Mouse (Mus musculus) Patski (cell line): Measurements from ENCODE around the gene Ppp1r27. TPM values are rescaled to one million over a fixed set of nuclear protein-coding genes. Genes with fewer than 3 reads are reported as not detected.

ENCODE experiments used
- ATAC-seq: fragments of 100-300 bp; one replicate; pipeline ENCODE4 v1.8.0; 2021
- CTCF ChIA-PET: fragments of 350-600 bp; sonication (Branson Sonifier 250); formaldehyde crosslinking; loops from one replicate; lab custom pipeline; 2022; ENCODE audit warnings: inconsistent platforms; lab: Charles Lee
- POLR2A ChIA-PET: fragments of 350-600 bp; sonication (Branson Sonifier 250); formaldehyde crosslinking; loops from one replicate; lab custom pipeline; 2022; ENCODE audit warnings: antibody characterized with exemption, inconsistent platforms; lab: Charles Lee
- DNase-seq: peaks from one replicate; pipeline ENCODE4 v3.0.0-alpha.2; 2011; ENCODE audit warnings: low read depth, low spot score
- H3K27me3 ChIP-seq: fragments of 371-371 bp; one replicate; pipeline ENCODE4 v1.5.1; 2021
- CTCF ChIP-seq: fragments of 100-300 bp; IDR thresholded peaks from one replicate; pipeline ENCODE4 v1.5.1; 2021
- in situ Hi-C: fragments of 300-500 bp; cut with MboI; formaldehyde crosslinking; loops from 3 replicates; pipeline ENCODE4 v1.11.1; 2018; ENCODE audit warnings: low pct_unique_long_range_greater_than_20kb, mixed read lengths
- polyA plus RNA-seq: library from polyadenylated mRNA; unstranded; gene quantifications from one replicate; pipeline ENCODE4 v1.2.3, GENCODE M21; 2021

Ppp1r27 gene
- polyA plus RNA-seq, 1 experiment from 2014 or later, result not detected

- no peaks in the 10 kb centered on the region for H3K27me3 ChIP-seq
- ChIA-PET POLR2A (interaction anchor here (0.5 to 1.1 kb wide), 4 partner anchors 21 to 121 kb away, joined by 3 to 4 read pairs (median 3); no protein-coding TSS in a partner anchor), CTCF (interaction anchor here (1.1 to 2.1 kb wide), 3 partner anchors 16 to 67 kb away, joined by 3 to 4 read pairs (median 4); no protein-coding TSS in a partner anchor)
- no peak for ATAC-seq
- in situ Hi-C loops, result no loop called here
- no peak for TF ChIP-seq CTCF
- no peak for DNase-seq
Observed at GRCm38 (mm10) chr11:120510375-120511030, 40.4 kb downstream of the Ppp1r27 start.

GRCm38 (mm10) chr11:120509940-120510339 is 41.0 kb downstream of the Ppp1r27 start:
- ATAC-seq (no peak), DNase-seq (no peak)
- in situ Hi-C loops, result no loop called here
- ChIA-PET POLR2A (interaction anchor here (0.5 to 1.1 kb wide), 3 partner anchors 20 to 122 kb away, joined by 3 to 4 read pairs (median 3); no protein-coding TSS in a partner anchor), CTCF (interaction anchor here (1.1 to 2.1 kb wide), 2 partner anchors 16 to 67 kb away, joined by 3 to 4 read pairs; no protein-coding TSS in a partner anchor)
- no peak for TF ChIP-seq CTCF
- no peaks in the 10 kb centered on the region for H3K27me3 ChIP-seq

- no peaks in the 10 kb centered on the region for H3K27me3 ChIP-seq
- TF ChIP-seq CTCF, result no peak
- in situ Hi-C loops, result no loop called here
- POLR2A ChIA-PET, result interaction anchor here (1.1 kb wide), 1 partner anchor 17 kb away, joined by 4 read pairs; the partner anchor contains the start of gene Slc25a10
- CTCF ChIA-PET, result interaction anchor here (0.9 to 4.2 kb wide), 3 partner anchors 17 to 150 kb away, joined by 3 to 26 read pairs (median 4); partner anchors contain the start of genes P4hb and Slc25a10
- ATAC-seq (no peak), DNase-seq (no peak)
Observed at GRCm38 (mm10) chr11:120508290-120508870, 42.6 kb downstream of the Ppp1r27 start.

GRCm38 (mm10) chr11:120507611-120508289 is 43.2 kb downstream of the Ppp1r27 start:
- TF ChIP-seq CTCF, result no peak
- no peak for DNase-seq
- no peak for ATAC-seq
- no peaks in the 10 kb centered on the region for H3K27me3 ChIP-seq
- ChIA-PET CTCF (interaction anchor here (0.9 to 4.2 kb wide), 3 partner anchors 17 to 151 kb away, joined by 3 to 26 read pairs (median 4); partner anchors contain the start of genes P4hb and Slc25a10), POLR2A (interaction anchor here (1.1 kb wide), 1 partner anchor 17 kb away, joined by 4 read pairs; the partner anchor contains the start of gene Slc25a10)
- in situ Hi-C loops, result no loop called here

GRCm38 (mm10) chr11:120506899-120507298 is 44.0 kb downstream of the Ppp1r27 start:
- POLR2A ChIA-PET, result no interaction called here
- TF ChIP-seq CTCF, result no peak
- CTCF ChIA-PET, result interaction anchor here (1.1 to 4.2 kb wide), 3 partner anchors 8 to 16 kb away, joined by 3 to 26 read pairs (median 3); partner anchors contain the start of gene Slc25a10
- DNase-seq, result no peak
- no peak for ATAC-seq
- in situ Hi-C loops, result no loop called here
- no peaks in the 10 kb centered on the region for H3K27me3 ChIP-seq

- DNase-seq (no peak), ATAC-seq (no peak)
- ChIA-PET CTCF (interaction anchor here (1.1 to 4.2 kb wide), 2 partner anchors 10 to 15 kb away, joined by 3 to 26 read pairs; partner anchors contain the start of gene Slc25a10), POLR2A (no interaction called here)
- TF ChIP-seq CTCF, result no peak
- H3K27me3 ChIP-seq, result no peaks in the 10 kb centered on the region
- in situ Hi-C loops, result no loop called here
Observed at GRCm38 (mm10) chr11:120505661-120506060, 45.3 kb downstream of the Ppp1r27 start.

- H3K27me3 ChIP-seq, result no peaks in the 10 kb centered on the region
- POLR2A ChIA-PET, result interaction anchor here (0.6 to 1.8 kb wide), 2 partner anchors 10 to 13 kb away, joined by 3 to 4 read pairs; partner anchors contain the start of gene Slc25a10
- ATAC-seq (no peak), DNase-seq (no peak)
- TF ChIP-seq CTCF, result no peak
- CTCF ChIA-PET, result interaction anchor here (1.9 kb wide), 1 partner anchor 12 kb away, joined by 8 read pairs; no protein-coding TSS in a partner anchor
- in situ Hi-C loops, result no loop called here
Observed at GRCm38 (mm10) chr11:120501701-120502100, 49.2 kb downstream of the Ppp1r27 start.

- DNase-seq (no peak), ATAC-seq (no peak)
- no peak for TF ChIP-seq CTCF
- no peaks in the 10 kb centered on the region for H3K27me3 ChIP-seq
- POLR2A ChIA-PET, result interaction anchor here (0.6 to 1.8 kb wide), 2 partner anchors 9 to 14 kb away, joined by 3 to 4 read pairs; partner anchors contain the start of gene Slc25a10
- CTCF ChIA-PET, result interaction anchor here (1.2 kb wide), 1 partner anchor 11 kb away, joined by 3 read pairs; no protein-coding TSS in a partner anchor
- in situ Hi-C loops, result no loop called here
Observed at GRCm38 (mm10) chr11:120501018-120501417, 49.9 kb downstream of the Ppp1r27 start.

GRCm38 (mm10) chr11:120500357-120500756 is 50.6 kb downstream of the Ppp1r27 start:
- no peak for TF ChIP-seq CTCF
- DNase-seq (no peak), ATAC-seq (no peak)
- no peaks in the 10 kb centered on the region for H3K27me3 ChIP-seq
- ChIA-PET CTCF (interaction anchor here (1.2 kb wide), 1 partner anchor 11 kb away, joined by 3 read pairs; no protein-coding TSS in a partner anchor), POLR2A (interaction anchor here (0.6 to 1.8 kb wide), 2 partner anchors 8 to 297 kb away, joined by 3 to 4 read pairs; partner anchors contain the start of gene Slc25a10)
- in situ Hi-C loops, result no loop called here

Other genes starting within 250 kb of the Ppp1r27 start
- 2,862 TPM for gene Actg1, start 202.6 kb downstream of the Ppp1r27 start, polyA plus RNA-seq
- gene Fscn2, start 189.6 kb downstream of the Ppp1r27 start, polyA plus RNA-seq, result 0.23 TPM
- 15.1 TPM for gene Faap100, start 172.4 kb downstream of the Ppp1r27 start, polyA plus RNA-seq
- 69.2 TPM for gene Nploc4, start 113.4 kb downstream of the Ppp1r27 start, polyA plus RNA-seq
- not detected for gene Tspan10, start 108.5 kb downstream of the Ppp1r27 start, polyA plus RNA-seq
- gene Pde6g, start 97.6 kb downstream of the Ppp1r27 start, polyA plus RNA-seq, result 0.24 TPM
- gene Oxld1, start 93.1 kb downstream of the Ppp1r27 start, polyA plus RNA-seq, result 14.4 TPM
- 25.6 TPM for gene Ccdc137, start 93.0 kb downstream of the Ppp1r27 start, polyA plus RNA-seq
- gene Arl16, start 83.5 kb downstream of the Ppp1r27 start, polyA plus RNA-seq, result 36.3 TPM
- 172 TPM for gene Mrpl12, start 66.5 kb downstream of the Ppp1r27 start, polyA plus RNA-seq
- 41.2 TPM for gene Slc25a10, start 59.3 kb downstream of the Ppp1r27 start, polyA plus RNA-seq
- gene Gcgr, start 20.4 kb downstream of the Ppp1r27 start, polyA plus RNA-seq, result not detected
- 78.0 TPM for gene Mcrip1, start 1.4 kb downstream of the Ppp1r27 start, polyA plus RNA-seq
- gene P4hb, start 22.1 kb upstream of the Ppp1r27 start, polyA plus RNA-seq, result 661 TPM
- gene Arhgdia, start 30.5 kb upstream of the Ppp1r27 start, polyA plus RNA-seq, result 439 TPM
- 118 TPM for gene Alyref, start 47.2 kb upstream of the Ppp1r27 start, polyA plus RNA-seq
- 82.8 TPM for gene Anapc11, start 47.3 kb upstream of the Ppp1r27 start, polyA plus RNA-seq
- 0.59 TPM for gene Npb, start 57.3 kb upstream of the Ppp1r27 start, polyA plus RNA-seq
- 108 TPM for gene Pcyt2, start 66.8 kb upstream of the Ppp1r27 start, polyA plus RNA-seq
- 30.1 TPM for gene Sirt7, start 74.1 kb upstream of the Ppp1r27 start, polyA plus RNA-seq
- gene Mafg, start 82.5 kb upstream of the Ppp1r27 start, polyA plus RNA-seq, result 54.6 TPM
- 6.7 TPM for gene Pycr1, start 92.6 kb upstream of the Ppp1r27 start, polyA plus RNA-seq
- gene Myadml2, start 97.0 kb upstream of the Ppp1r27 start, polyA plus RNA-seq, result not detected
- 0.21 TPM for gene Notum, start 110.0 kb upstream of the Ppp1r27 start, polyA plus RNA-seq
- gene Aspscr1, start 121.8 kb upstream of the Ppp1r27 start, polyA plus RNA-seq, result 54.9 TPM
- gene Cenpx, start 162.6 kb upstream of the Ppp1r27 start, polyA plus RNA-seq, result 21.7 TPM
- gene Lrrc45, start 162.8 kb upstream of the Ppp1r27 start, polyA plus RNA-seq, result 50.6 TPM
- 10.0 TPM for gene Rac3, start 170.3 kb upstream of the Ppp1r27 start, polyA plus RNA-seq
- 17.2 TPM for gene Dcxr, start 176.1 kb upstream of the Ppp1r27 start, polyA plus RNA-seq
- gene Cbr2, start 181.0 kb upstream of the Ppp1r27 start, polyA plus RNA-seq, result 17.0 TPM
- 57.8 TPM for gene Hmga1b, start 211.7 kb upstream of the Ppp1r27 start, polyA plus RNA-seq
- 17.1 TPM for gene Rfng, start 233.1 kb upstream of the Ppp1r27 start, polyA plus RNA-seq
- 138 TPM for gene Gps1, start 233.1 kb upstream of the Ppp1r27 start, polyA plus RNA-seq
- 46.0 TPM for gene Dus1l, start 245.3 kb upstream of the Ppp1r27 start, polyA plus RNA-seq